Mouse (Mus musculus): Measurements from ENCODE around the gene Mfap3l.
"Not testable (repeated sequence)": the region's sequence is repeated elsewhere in the genome, so short reads cannot be mapped to it uniquely, and the experiment has no call there.

The Mfap3l gene

DNA sequence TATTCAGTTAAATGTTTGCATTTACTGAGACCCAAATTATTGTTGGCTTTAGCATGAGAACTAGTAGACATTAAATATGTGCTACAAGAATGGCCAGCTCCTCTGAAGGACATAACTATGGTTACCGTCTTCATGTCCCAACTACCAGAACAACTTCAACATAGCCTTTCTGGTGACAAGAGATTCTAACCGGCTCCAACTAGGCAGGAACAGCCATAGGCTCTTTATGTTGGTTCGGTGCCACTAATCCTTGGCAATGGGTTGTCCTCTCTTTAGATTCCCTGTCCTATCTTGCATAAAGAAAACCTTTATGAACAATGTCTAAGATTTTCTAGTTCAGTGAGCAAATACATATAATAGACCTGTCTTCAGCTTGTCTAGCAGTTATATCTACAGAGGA is 14.7 kb downstream of the Mfap3l start:
- in situ Hi-C loops (cut with MboI; ENCODE audit: unreplicated experiment in 2 of 2): no loop called here

DNA sequence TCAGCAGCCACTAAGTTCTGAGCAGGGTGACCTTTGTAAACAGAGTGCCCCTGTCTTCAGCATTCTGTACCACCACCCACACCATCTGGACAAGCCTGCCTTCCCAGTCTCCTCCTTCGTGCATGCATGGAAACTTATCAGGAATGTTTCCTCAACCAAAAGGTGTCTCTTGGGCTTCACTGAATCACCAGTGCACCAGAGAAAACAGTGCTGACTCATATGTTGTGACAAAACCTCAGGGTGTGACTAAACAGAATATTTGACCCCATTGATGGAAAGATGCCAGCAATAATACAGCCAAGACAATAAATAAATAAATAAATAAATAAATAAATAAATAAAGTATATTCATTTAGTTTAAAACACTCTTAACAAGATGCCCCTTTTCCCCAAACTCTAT is 16.5 kb downstream of the Mfap3l start:
- in situ Hi-C loops (cut with MboI; ENCODE audit: unreplicated experiment in 2 of 2): no loop called here

DNA sequence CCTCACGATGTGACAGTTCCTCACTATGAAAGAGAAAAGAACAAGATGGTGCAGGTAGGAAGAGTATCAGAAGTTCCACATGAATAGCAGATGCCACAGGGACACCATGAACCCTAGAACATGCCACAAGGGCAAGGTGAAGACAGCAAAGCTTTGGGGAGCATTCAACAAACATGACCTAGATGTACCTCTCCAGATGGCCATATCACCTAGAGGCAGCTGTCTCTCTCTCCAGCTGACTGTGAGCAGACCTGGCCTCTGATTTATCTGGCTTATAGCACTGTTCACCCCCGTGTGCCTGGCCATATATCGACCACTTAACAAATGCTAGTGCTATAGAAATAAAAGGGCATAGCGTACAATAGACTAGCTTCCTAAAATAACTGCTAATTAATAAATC is 17.5 kb downstream of the Mfap3l start:
- in situ Hi-C loops (cut with MboI; ENCODE audit: unreplicated experiment in 2 of 2): no loop called here

DNA sequence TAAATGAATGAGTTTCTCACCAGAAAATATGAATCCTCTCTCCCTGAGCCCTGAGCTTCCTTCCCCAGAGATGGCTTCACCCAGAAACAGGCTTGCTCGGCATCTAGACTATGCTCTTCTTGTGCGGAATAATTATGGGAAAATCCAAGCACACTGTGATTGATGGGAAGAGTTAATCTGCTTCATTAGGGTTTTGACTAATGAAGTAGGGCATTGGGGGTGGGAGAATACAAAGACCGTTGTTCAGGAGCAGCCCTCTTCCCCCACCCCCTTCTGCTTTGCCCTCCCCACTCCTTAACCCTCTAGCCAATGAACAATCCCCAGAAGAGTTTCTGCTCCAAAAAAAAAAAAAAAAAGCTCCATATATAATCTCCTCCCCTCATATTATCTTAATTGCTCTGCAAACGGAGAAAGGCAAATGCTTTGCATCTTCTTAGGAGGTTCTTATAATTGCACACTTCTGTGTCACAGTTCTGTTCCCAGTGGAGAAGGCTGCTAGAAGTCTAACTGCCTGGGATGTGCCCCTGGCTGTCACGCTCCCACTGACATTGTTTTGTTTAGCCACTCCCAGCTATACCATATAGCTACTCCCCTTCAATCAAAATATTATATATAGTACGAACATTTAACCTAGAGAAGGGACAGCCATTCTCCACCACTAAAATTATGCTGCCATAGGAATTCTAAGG is 24.9 kb downstream of the Mfap3l start:
- in situ Hi-C loops (cut with MboI; ENCODE audit: unreplicated experiment in 2 of 2): no loop called here

DNA sequence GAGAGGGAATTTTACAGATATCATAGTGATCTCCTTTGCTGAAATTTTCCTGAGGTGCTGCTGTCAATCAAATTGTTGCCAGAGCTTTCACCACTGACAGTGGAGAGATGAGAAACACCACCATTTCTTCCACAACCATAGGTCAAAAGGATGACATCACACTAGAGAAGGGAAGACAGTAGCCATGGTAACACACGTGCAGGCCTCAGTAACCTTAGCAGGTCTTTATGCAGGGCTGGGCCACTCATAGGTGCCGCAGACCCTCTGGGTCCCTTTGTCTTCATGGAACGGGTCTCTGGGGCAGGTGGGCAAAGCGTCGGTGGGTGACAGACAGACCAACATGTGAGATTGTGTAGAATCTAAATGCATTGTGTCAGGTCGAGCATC is 25.5 kb downstream of the Mfap3l start:
- in situ Hi-C loops (cut with MboI; ENCODE audit: unreplicated experiment in 2 of 2): no loop called here

DNA sequence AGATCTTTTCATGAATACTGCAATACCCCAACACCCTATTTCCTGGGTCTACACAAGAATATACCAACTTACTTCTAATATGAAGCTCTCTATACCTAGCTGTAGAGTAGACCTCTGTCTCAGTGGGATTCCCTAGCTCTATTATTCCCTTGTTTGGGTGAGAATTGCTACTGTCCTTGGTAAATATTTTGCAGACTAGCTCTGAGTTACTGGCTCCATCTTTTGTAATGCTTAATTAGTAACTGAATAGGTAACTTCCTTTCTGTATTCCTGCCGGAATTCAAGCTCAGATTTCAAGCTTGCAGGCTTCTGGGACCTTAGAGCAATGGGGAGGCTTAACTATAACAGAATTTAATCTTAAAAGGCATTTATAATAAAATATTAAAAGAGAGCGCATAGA is 26.1 kb downstream of the Mfap3l start:
- in situ Hi-C loops (cut with MboI; ENCODE audit: unreplicated experiment in 2 of 2): not testable (repeated sequence)

DNA sequence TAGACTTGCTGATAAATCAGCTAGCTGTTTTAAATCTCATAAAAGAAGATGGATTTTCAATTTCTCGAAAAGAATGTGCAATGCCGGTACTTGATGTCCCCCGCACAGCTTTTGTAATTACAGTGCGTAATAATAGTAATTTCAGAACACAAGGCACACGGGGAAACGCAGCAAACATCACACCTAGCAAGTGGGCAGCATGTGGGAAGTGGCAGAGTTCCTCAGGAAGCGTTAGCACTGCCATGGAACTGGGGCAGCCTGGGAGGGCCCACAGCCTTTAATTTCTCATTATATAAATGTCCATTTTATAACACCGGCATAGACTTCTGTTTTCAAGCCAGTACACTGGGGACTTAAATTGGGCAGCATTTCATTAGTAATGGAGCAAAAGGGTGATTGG is 27.1 kb downstream of the Mfap3l start:
- in situ Hi-C loops (cut with MboI; ENCODE audit: unreplicated experiment in 2 of 2): no loop called here

DNA sequence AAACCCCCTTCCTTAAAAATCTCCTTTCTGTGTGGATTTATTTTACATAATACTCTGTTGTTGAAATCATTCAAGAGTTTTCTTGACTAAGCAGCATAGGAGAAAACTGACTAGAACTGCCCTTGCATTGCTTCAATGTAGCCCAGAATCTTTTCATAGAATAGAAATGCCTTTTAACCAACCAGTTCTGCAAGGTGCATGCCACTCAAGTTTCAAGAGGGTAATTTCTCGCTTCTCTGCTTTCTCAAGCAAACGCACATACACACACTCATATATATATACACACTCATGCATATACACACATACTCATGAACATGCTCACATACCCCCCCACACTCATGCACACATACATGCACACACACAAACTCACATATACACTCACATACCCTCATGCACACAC is 28.6 kb downstream of the Mfap3l start:
- in situ Hi-C loops (cut with MboI; ENCODE audit: unreplicated experiment in 2 of 2): no loop called here

DNA sequence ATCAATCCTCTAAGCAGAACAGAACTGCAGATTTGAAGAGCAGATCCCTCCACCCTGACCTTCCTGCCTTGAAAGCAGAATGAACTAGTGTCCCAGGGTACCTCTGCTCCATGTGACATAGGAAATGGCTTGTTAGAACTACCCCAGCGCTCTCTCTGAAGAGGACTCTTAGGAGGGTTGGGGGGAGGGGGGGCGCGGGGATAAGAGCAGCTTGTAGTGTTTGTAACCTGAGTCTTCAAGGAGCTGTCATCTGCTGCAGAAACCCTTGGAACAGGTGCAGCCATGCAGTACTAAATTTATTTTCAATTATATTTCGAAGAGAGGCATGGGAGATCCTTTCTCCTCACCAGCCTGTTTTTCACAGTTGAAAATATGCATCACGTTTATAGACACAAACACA is 30.9 kb downstream of the Mfap3l start:
- in situ Hi-C loops (cut with MboI; ENCODE audit: unreplicated experiment in 2 of 2): no loop called here

DNA sequence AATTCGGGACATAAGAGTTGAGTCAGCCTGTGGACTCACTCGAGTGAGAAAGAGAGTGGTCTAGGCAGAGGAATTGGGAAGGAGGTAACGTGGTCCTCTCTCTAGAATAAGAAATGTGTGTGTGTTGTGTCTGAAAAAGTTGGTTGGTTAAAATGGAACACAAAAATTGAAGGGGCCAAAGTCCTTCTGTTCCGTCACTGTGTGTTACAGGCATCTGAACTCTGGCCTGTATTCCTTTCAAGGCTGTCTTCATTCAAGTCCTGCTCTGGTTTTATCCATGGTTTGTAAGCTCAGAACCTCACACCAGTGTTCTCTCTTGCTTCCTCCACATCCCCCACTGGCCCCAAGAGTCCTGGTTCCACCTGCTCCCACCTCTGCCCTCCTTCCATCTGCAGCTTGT is 33.2 kb downstream of the Mfap3l start:
- in situ Hi-C loops (cut with MboI; ENCODE audit: unreplicated experiment in 2 of 2): no loop called here

DNA sequence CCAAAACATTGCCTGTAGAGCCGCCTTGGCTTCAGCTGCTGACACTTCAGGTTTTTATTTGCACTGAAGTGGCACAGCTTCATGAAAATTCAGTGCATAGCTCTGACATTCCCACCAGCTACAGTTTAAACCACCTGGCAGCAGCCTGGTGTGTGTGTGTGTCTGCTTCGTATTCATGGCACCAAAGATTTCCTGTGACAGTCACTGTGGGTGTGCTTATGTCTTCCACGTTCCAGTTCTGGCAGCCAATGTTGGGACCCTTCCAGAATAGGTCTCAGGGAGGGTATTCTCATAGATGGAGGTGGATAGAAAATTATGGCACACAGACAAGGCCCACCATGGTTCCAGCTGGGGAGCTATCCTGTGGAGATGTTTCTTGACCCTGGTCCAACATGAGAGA is 34.2 kb downstream of the Mfap3l start:
- in situ Hi-C loops (cut with MboI; ENCODE audit: unreplicated experiment in 2 of 2): no loop called here

DNA sequence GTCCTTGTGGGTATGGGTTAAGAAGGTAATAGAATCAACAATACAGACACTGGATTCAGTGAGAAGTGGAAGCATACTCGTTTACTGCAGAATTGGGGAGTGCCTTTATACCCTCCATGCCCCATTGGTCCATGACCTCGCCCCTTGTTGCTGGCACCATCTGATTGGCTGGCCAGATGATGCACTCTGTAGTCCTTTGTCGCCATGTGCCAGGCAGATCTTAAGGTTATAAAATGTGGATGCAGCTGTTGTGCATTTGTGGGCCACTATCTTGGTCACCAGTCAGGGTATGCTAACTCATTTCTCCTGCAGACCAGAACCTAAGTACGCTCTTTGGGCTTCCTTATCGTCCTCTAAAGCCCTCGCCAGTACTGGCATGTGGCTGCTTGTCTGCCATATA is 46.0 kb downstream of the Mfap3l start:
- in situ Hi-C loops (cut with MboI; ENCODE audit: unreplicated experiment in 2 of 2): no loop called here

DNA sequence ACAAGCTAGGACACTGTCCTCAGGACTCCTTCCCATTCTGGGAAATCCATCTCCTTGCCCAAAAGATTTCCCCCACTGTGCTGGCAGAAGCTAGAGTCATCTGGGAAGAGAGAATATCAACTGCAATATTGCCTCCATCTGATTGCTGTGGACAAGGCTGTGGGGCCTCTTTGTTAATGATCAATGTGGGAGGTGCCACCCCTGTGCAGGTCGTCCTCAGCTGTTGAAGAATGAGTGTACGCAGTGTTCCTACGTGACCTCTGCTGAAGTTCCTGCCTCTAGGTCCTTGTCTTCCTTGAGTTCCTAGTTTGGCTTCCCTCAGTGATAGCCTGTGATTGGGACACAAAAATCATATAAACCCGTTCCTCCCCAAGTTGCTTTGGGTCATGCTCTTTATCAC is 49.2 kb downstream of the Mfap3l start:
- in situ Hi-C loops (cut with MboI; ENCODE audit: unreplicated experiment in 2 of 2): no loop called here

DNA sequence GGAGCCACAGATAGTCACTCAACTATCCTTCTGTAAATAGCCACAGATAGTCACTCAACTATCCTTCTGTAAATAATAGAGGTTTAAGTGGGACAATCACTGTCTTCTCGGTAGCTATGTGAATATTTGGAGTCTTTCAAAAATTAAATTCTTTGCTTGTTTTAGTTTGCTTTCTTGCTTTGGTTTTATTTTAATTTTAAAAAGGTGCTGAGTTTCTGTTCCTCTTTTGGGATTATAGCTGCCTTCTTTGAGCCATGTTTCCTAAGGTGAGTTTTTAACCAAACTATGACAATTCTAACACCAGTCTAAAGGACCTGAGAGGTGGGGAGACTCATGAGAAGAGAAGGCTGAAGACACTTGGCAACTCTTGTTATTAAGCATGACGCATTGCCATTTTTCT is 49.7 kb downstream of the Mfap3l start:
- in situ Hi-C loops (cut with MboI; ENCODE audit: unreplicated experiment in 2 of 2): no loop called here

DNA sequence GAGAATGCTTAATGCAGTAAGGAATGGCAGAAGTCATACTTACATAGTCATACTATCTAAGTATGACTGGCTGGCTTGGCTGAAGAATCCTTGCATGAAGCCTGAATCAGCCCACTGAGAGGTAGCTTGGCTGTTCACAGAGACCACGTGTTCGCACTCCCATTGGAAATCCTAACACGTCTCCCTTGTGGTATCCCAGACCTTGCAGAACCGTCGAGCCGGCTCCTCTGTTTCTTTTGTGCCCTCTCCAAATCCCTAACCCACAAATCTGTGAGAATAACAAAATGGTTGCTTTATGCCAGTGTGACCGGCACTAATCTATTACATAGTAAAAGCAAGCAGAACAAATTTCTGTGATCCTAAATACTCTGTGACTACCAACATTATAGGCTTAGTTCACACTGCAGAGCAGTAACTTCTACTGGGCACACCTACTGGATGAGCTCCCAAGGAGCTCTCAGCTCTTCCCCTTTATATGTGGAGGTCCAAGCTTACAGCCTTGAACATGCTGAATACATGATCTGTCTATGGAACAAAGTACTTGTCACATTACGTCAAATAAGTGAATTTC is 79.0 kb downstream of the Mfap3l start:
- in situ Hi-C loops (cut with MboI; ENCODE audit: unreplicated experiment in 2 of 2): no loop called here

DNA sequence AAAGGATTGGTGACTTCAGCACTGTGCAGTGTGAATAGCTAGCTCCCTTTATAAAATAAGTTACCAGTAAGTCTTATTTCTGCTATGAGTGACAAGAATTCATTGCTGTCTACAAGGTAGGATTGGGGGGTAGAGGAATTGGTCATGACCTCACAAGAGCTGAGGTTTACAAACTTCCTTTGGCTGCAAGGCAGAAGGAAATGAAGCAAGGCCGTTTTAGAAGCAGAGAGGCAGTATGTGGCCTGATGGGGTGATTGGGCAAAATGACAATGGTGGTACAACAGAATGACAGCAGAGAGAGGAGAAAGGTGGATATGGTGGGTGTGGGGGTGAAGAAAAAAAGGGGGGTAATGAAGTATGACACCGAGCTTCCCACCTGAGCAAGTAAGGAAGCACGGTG is 82.1 kb downstream of the Mfap3l start:
- in situ Hi-C loops (cut with MboI; ENCODE audit: unreplicated experiment in 2 of 2): no loop called here

DNA sequence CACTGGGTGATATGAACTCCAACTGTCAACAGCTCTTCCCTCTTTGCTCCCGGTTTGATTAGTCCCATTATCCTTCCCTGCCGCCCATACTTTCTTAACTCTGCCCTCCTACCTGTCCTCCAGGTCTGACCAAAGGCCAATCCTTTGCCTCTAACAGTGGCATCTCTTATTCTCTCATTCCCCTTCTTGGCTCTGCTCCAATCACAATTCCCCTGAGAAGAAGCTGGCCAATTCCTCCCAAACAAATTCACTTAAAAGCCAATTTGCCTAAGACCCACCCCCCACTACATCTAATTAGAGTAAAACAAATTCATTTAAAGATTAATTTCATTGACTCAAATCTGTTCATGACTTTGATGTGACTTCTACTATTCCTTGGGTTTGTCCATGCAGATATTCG is 86.1 kb downstream of the Mfap3l start:
- in situ Hi-C loops (cut with MboI; ENCODE audit: unreplicated experiment in 2 of 2): no loop called here

Data from v-Abl transformed pro-B cells (cell line).